Mouse (Mus musculus): Measurements from ENCODE around the gene Ppp4r3a.

DNA sequence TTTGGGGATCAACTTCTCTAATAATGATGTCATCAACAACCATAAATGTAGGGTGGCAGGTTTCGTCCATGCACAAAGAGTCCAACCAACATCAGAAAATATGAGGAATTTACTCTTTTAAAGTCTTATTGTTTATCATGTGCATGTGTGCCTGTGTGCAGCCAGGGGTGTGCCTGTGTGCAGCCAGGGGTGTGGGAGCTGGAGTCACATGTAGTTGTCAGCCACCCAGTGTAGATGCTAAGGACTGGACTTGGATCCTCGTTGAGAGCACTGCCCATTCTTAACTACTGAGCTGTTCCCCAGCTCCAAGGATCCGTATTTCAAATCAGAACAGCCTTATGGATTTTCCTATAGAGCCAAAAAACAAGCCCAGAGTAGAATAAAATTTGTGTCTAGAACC, 92.4 kb downstream of the Ppp4r3a start:
- TF ChIP-seq TCF3 (IDR thresholded peaks at IDR 0.05; ENCODE audit: insufficient read length, low read depth) (no peak), CEBPB (IDR thresholded peaks at IDR 0.05; ENCODE audit: insufficient read depth, poor library complexity, severe bottlenecking) (no peak), USF1 (IDR thresholded peaks at IDR 0.05; ENCODE audit: low read depth) (no peak), TCF12 (IDR thresholded peaks at IDR 0.05; ENCODE audit: insufficient read depth, poor library complexity, severe bottlenecking) (no peak), POLR2A (IDR thresholded peaks at IDR 0.05; ENCODE audit: insufficient read length, low read depth) (no peak), MAX (IDR thresholded peaks at IDR 0.05; ENCODE audit: low read depth) (no peak), POLR2AphosphoS2 (IDR thresholded peaks at IDR 0.05; ENCODE audit: insufficient read length, low read depth) (no peak)

Measured in myocyte (in vitro differentiated cells).